Mouse (Mus musculus) gastrocnemius, postnatal 36 days (tissue): Measurements from ENCODE around the gene AL732309.1. TPM values are rescaled to one million over a fixed set of nuclear protein-coding genes. Genes with fewer than 3 reads are reported as not detected.

Experiments used
- DNase-seq, 2 experiments: peaks; one replicate each; pipeline ENCODE4 v3.0.0; 2022
- intact Hi-C: fragments of 180-260 bp; cut with DNase I; formaldehyde crosslinking; loops from one replicate; pipeline ENCODE4 v1.15.1; 2025
- total RNA-seq, 2 experiments: library from RNA; stranded (reverse); gene quantifications; 2 replicates each; pipeline ENCODE4 v1.2.3; 2021

The AL732309.1 gene
- total RNA-seq, 2 experiments from 2014 or later = 0.39 to 1.1 TPM

DNA sequence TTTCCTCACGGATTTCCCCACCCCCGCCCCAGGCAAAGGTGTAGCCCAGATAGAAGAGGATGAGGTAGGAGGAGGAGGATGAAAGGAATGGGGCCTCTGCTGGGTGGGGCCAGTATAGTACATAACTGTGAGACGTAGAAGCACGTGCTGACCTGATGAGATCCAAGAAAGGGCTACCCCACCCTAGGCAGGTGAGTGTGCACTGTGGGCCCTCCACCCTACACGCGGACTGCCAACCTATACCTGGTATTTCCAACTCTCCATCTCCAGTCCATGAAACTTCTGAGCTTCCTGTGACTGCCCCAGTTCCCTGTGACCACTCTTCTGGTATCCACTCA, 5.3 kb downstream of the AL732309.1 start:
- intact Hi-C loops = no loop called here
- no peak for DNase-seq

DNA sequence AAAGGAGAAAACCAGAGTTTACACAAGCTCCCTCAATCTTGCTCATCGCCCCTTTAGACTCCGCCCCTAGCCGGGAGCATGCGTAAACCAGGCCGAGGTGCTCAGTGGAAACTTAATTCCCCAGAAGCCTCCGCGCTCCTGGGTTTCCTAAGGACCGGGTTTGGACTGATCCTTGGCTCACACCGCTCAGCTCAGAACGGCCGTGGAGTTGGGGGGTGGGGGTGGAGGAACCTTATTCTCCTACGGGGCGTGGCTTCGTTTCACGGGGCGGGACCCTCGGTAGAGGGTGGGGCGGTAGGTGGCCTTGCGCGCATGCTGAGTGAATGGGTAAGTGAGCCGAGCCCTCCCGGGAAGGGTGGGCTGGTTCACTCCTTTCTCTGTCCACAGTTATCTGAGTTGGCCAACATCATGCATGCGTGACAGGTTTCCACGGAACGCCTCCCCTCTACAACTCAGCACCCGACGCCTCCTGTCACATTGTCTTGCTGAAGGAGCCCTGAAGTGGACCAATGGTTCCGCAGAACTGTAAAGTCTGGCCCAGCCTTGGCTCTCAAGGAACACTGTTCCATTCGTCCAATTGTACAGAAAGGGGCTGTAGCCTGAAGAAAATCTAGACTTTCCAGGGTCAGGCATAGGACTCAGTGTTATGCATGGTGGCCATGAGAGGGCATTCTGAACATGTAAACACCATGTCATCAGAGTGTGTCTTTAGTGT, 5.8 kb downstream of the AL732309.1 start:
- DNase-seq = peak; percentile 40 to 54
- intact Hi-C loops = no loop called here

DNA sequence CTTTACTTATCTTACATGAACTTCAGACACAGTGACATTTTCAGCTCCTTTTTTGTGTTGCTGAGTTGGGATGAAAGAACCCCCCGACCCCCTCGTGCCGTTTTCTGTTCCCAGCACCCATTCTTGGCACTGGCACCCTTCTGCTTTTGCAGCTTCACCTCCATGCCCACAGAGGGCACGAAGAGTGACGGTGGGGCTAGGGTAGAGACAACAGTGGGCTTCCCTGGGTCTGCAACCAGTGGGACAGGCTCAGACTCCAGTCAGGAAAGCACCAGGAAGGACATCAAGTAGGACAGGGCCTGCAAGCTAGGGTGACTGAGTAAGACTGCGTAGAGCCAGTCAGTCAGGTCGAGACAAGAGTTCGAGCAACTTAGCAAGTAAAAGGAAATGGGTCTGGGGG, 6.4 kb downstream of the AL732309.1 start:
- intact Hi-C loops = no loop called here
- DNase-seq = no peak

DNA sequence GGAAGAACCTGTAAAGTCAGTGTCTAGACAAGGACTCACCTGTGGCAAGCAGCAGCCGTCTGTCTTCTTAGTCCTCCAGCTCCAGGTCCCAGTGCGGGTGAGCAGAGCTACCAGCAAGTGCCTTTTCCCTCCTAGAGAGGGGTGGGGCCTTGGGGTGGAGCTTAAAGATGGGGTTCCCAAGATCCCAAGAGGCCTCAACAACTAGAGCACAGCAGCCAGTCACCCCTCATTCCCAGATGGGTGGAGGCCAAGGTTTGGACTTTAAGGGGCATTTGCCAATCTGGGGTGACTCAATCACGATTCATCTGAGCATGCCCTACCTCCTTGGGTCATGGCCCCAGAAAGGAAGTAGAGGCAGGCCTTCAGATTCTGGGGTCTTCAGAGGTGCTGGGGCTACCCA, 6.9 kb downstream of the AL732309.1 start:
- intact Hi-C loops = no loop called here
- no peak for DNase-seq

DNA sequence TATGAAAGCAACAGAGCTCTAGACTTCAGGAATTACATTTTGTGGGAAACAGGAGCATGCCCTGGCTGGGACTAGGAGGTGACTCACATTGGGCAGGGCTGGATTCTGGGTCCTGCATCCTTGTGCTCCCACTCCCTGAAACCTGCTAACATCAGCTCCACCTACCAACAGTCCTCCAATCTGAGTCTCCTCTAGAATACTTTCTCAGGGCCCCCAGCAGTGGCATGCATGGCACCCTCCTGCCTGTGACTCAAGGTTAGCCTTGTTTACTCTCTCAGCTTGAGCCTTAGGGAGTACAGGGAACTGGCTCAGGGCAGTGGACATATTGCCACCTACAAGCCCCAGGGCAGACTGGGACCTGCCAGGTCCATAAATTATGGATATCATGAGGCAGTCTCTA, 8.6 kb downstream of the AL732309.1 start:
- DNase-seq = no peak
- intact Hi-C loops = no loop called here

DNA sequence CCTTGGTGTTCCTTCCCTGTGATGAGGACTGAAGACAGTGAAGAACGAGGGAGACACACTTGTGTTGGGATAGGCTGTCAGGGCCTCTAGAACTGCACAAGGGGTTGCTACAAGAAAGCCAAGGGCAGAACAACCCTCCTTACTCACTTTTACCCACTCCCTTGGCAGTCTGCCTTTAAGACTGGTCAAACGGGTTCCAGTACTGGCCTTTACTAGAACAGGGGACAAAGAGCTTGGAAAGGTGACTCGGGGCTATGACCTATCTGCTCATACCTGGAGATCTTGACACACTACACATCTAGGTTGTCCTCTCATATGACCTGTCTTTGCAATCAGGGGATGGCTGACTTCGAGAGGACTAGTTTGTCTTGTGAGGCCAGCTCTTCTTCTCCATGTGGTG, 9.1 kb downstream of the AL732309.1 start:
- DNase-seq = no peak
- intact Hi-C loops = no loop called here

DNA sequence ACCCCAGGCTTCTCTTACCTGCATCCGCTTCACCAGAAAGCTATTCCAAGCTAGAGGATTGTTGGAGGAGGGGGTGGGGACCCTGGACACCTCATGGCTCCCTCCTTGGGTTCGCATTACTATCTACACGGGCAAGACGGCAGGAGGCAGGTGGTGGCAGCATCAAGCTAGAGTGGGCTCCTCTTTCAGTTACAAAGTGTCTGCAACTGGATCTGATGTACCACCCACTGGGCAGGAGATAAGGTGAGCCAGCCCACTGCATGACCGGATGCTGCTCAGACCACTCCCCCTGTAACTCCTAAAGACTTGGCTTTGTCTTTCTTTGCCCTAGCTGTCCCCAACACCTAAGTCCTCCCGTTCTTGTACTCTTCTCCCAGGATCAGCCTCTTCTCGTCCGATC, 10.0 kb downstream of the AL732309.1 start, which contains the start of gene Rnf224:
TSS of gene Rnf224 (minus strand) at position 174 of the 400 bp plus-strand sequence.
- DNase-seq = no peak
- intact Hi-C loops = no loop called here

DNA sequence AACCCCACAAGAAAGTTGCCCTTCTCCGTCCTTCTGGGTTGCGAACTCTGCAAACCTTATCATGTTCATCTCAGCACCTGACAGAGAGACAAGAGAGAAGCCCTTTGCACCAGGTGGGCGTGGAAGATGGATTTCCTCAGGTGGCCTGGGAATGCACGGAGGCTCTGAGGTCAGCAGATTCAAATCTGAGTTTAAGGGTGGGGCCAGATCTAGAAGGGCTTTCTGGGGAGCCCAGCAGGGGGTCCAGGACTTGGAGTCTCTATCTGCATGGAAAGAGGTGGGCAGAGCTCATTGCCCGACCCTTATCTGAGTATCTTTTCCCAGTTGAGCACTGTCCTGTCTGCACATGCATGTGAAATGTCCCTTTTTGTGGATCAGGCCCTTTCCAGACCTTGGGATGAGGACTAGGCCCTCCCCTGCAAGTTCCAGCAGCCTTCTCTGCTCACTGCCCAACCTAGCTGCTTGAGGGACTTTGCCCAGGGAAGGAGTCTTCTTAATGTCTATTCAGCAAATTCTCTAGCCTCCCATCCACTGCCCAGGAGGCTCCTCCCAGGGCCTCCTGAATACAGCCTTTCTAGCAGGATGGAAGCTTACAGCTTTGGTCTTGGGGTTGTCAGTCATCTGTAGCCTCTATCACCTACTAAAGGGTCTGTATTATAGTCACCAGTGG, 12.0 kb downstream of the AL732309.1 start:
- no peak for DNase-seq
- intact Hi-C loops = no loop called here

DNA sequence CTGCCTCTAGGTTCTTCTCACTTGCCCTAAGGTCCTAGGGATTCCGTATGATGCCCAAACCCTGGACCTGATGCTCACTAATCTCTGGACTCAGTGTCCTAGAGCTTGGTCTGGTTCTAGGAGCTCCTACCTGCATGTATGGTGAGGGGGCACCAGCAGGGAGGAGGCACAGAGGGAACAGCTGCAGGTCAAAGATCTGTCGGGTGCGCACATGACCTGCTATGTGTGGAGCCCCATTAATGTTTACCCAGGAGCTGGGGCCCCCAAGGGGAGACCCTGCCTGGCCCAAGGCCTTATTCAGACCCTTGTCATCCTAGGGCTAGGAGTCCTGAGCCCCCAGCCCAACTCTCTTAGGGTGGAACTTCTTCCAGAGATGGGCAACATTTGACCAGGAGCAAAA, 12.6 kb downstream of the AL732309.1 start, which contains the start of gene Slc34a3:
TSS of gene Slc34a3 (minus strand) at position 315 of the 400 bp plus-strand sequence.
- intact Hi-C loops = no loop called here
- no peak for DNase-seq

DNA sequence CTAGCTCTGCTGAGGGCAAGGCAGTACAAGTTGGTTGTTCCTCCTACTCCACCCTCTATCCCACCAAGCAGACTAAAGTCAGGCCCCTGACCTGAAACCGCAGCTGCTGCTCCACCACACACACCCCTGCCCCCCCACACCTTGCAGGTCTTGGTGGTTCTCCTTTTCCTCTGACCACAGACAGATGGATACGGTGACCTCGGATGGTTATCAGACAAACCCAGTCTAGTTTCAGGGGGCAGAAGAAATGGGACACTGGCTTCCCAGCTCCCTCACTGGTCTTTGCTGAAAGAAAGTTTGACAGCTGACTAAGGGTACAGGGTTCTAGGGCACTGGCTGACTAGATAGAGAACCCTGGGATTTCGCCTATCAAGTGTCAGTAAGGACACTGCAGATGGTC, 13.2 kb downstream of the AL732309.1 start:
- intact Hi-C loops = no loop called here
- no peak for DNase-seq

DNA sequence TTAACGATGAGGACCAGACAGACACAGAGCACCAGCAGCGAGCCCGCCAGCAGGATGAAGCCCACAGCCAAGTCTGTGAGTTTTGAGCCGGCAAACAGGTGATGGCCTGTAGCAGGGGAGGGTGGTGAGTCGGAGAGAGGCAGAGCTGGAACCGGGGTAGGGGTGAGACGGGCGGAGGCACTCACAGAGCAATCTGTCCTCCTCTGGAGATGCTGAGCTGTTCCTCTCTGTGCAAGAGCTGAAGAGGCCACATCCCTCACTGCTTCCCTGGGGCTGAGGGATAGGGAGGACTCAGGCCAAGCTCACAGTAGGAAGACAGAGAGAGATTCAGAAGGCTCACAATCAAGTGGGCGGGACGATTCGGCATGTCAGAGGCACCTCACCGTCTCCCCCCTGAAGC, 15.6 kb downstream of the AL732309.1 start:
- no peak for DNase-seq

DNA sequence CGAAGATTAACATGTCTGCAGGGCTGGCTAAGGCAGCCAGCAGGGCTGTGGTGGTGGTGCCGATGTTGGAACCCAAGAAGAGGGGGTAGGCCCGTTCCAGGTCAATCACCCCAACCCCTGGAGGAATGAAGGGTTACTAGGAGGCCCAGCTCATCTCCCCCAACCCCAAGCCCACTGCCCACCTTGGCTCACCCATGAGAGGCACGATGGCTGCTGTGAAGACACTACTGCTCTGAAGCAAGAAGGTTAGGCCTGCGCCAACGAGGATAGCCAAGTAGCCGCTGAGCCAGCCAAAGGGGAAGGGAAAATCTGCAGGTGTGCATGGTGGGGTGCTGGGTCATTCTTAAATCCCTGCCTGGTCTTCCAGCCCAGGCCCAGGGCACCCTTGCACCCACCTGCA, 16.1 kb downstream of the AL732309.1 start:
- intact Hi-C loops = no loop called here
- DNase-seq = no peak

More for the DNA sequence above, 15.6 kb downstream of the AL732309.1 start:
- intact Hi-C loops = no loop called here

DNA sequence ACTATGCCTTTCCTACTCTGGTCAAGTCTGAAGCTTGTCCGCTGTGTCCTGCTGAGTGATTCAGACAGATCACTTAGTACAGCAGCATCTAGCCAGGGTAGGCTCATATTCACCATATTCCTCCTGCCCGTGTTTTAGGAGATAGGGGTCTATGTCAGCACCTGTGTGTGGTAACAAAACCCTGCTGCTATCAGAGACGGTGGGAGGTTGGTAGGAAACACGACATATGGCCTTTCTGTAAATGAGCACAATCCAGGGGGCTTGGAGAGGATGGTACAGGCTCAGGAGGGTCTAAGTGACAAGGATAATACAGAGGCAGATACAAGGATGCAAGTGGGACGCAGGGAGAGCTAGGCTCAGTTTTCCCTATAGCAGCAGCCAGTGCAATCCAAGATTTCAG, 17.1 kb downstream of the AL732309.1 start:
- intact Hi-C loops = no loop called here
- DNase-seq = no peak

DNA sequence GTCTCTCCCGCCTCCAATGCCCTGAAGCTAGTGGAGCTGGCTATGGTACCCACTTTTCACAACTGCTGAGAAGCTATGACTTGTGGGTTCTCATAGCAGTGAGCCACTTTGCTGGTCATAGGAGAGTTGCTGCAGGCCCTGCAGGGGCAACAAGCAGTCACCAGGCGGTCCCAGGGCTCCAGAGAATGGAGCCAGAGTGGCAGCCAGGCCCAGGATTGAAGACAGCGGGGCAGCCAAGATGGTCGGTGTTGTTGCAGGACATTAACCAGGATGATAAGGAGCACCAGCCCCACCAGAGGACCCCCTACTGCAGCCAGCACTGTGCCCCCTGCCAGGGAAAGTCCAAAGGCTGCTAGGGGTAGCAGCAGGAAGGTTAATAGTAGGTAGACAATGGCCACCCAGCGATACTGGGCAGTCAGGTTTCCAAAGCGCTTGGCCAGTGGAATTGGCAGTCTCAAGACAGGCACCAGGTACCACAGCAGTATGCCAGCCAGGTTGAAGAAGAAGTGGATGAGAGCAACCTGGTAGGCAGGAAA, 17.6 kb downstream of the AL732309.1 start:
- no peak for DNase-seq
- intact Hi-C loops = loop anchor here (1.0 kb wide), 1 partner anchor 36 kb away; no protein-coding TSS in a partner anchor

DNA sequence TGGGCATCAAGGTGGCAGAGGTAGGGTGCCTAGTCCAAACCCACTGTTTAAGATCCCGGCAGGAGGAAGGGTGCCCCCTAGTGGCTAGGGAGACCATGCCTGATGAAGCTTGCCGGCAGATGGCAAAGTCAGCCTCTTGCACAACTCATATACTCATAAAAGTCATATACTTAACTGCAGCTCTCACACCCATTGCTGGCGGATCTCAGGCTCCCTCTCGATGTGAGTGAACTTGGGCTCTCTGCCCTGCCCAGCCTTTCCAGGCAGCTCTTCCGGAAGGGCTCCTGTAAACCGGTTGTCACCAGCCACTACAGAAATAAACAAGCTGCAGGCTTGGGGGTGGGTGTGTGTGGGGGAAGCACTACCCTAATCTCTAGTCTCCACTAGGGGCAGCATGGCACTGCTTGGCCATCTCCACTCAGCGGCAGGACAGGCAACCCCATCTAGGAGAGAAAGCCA, 18.2 kb downstream of the AL732309.1 start:
- intact Hi-C loops = loop anchor here (1.0 kb wide), 1 partner anchor 35 kb away; no protein-coding TSS in a partner anchor
- DNase-seq = peak; percentile 78 to 85

DNA sequence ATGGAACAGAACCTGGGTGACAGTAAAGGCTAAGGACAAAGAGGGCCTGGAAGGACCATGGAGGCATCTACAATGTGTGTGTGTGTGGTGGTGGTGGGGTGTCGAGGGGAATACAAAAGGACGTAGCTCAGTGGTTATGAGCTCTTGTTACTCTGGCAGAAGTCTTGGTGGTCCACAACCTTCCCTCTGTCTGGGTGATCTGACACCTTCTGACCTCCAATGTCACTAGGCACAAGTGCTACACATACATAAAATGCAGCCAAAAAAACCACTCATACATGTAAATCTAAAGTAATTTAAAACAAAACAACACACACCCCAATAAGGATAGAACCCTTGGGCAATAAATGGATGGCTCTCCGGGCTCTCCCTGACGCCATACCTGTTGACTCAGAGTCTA, 19.3 kb downstream of the AL732309.1 start:
- intact Hi-C loops = no loop called here
- DNase-seq = no peak

DNA sequence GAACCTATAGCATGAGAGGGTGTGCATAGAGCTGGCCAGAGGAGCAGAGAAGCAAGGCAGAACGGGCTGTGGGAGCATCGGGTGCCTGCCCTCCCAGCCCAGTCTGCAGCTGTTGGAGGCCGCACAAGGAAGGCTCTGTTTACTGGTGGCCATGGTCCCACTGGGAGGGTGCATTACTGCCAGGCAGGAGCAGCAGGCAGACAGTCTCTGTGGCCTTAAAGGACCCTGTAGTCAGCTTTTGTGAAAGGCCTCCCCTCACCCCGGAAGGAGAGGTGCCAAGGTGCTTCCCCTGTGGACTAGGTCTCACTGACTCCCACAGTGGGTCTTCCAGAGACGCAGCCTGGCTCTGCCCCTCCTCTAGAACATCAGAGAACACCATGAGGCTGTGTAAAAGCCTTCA, 19.8 kb downstream of the AL732309.1 start:
- intact Hi-C loops = no loop called here
- peak; percentile 39 to 40 for DNase-seq

DNA sequence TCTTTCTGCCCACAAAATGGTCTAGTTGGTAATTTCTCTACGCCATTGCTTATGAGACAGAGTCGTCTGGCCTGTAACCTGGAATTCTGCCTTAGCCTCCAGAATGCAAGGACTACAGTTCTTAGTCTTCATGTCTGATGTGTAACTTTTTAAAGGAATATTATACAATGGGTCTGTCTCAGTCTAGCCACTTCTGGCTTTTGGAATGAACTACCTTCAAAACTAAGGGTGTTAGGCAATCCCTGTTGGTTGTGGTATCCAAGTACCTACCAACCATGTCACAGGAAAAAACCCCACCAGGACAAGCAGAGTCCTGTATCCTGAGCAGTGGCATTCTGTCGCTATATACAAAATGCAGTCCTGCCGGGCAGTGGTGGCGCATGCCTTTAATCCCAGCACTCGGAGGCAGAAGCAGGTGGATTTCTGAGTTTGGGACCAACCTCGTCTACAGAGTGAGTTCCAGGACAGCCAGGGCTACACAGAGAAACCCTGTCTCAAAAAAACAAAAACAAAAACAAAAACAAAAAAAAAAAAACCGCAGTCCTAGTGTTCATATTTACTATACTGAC, 20.8 kb downstream of the AL732309.1 start:
- intact Hi-C loops = no loop called here
- DNase-seq = no peak

DNA sequence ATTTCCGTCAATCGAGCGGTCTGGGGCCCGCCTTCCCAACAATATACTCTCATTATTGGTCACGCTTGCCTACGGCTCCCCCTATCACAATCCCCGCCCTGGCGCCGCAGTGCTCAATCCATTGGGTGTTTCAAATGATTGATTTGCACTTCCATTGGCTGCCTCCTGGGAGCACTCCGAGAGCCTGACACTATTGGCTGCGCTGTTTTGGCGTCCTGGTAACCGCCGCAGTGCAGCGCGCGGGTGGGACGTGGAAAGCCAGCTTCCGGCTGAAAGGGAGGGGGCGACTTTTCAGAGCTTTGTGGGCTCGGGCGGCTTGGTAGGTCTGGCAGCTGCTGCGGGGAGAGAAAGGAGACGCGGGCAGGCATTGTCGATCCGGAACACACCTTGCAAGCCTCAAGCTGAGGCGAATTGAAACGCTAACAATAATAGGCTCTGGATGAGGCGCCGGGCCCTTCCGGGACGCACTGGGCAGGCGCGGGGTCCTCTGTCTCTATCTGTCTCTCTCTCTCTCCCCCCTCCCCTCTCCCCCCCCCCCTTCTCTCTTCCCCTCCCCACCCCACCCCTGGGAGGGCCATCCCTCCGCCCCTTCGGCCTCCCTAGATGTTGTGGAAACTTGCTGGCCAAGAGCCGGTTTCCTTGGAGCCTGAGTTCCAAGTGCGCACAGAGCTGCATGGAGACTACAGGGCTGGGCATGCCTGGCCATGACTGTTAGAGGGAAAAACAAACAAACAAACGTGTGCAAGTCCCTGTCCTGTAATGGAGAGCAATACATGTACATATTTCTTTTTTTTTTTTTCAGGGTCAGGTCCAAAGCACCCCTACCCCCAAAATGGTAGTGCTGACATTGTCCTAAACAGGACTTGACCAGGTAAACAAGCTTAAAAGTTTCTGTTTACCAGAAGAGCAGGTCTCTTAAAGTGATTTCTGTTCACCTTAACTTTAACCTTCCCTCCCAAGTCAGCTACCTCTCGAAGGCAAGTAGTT, 21.6 kb downstream of the AL732309.1 start:
- intact Hi-C loops = no loop called here

DNA sequence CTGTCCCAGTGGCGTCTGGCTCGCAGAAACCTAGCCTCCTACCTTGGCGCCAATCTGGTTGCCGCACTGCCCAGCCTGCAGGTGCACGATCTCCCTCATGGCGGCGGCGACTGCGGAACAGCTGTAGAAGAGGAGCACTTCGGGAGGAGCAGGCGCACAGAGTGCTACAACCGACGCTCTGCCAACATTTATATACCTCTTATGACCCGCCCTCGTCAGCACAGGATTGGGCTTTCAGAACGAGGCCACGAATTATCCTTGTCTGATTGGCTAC, 22.2 kb downstream of the AL732309.1 start, which contains the start of gene Tubb4b:
TSS of gene Tubb4b (minus strand) at position 211 of the 274 bp plus-strand sequence.
- intact Hi-C loops = no loop called here
- DNase-seq = no peak

More for the DNA sequence above, 21.6 kb downstream of the AL732309.1 start:
- DNase-seq = peak; percentile 94 to 99
